Mouse (Mus musculus): ENCODE measurements around the gene Rnf217.

GRCm38 (mm10) chr10:31496931-31497330 is 112.1 kb downstream of the Rnf217 start:
- no peak for TF ChIP-seq CTCF (IDR thresholded peaks at IDR 0.05; ENCODE audit: borderline replicate concordance, insufficient read depth, low read depth, low read length)
- no peak for TF ChIP-seq POLR2A (IDR thresholded peaks at IDR 0.05; ENCODE audit: borderline replicate concordance, insufficient read depth, low read length)

All from cerebellum, adult 2 months (tissue).